Mouse (Mus musculus): ENCODE measurements around the gene Atg16l2. TPM values are rescaled to one million over a fixed set of nuclear protein-coding genes. Genes with fewer than 3 reads are reported as not detected.

Gene Atg16l2
- total RNA-seq, 2 experiments from 2014 or later = 6.6 to 26.8 TPM

DNA sequence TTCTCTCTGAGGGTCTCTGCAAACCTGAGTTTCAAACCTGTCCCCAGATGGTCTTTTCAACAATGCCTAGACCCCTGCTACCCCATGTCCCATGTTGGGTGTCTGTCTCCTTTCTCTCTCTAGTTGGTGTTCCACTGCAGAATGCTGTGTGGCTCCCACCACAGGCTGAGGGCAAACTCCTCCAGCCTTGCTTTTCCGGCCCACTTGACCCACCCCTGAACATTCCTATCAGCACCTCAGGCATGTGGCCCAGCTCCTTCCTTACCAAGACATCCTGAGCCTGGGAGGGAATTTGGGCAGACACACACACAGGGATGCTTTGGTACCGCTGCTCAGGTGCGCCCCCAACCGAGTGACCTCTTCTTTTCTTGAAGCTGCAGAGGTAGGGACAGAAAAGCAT is 8.4 kb downstream of the Atg16l2 start:
- no peak for ATAC-seq (replicated peaks; ENCODE audit: poor library complexity, severe bottlenecking)

DNA sequence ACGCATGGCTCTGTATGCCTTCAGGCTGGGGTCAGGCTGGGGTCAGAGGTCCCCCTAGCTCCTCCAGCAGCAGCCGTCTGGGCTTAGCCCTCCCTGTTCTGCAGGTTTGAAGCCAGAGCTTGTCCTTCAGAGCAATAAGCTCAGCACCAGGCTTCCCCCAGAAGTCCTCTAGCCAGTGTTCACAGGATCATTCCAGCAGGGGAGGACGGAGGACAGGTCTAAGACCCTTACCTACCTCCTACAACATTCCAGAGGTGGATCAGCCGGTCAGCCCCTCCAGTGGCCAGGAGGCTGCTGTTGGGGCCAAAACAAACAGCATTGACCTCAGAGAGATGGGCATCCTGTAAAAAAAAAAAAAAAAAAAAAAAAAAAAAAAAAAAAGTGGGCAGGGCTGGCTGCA is 8.9 kb downstream of the Atg16l2 start:
- no peak for ATAC-seq (replicated peaks; ENCODE audit: poor library complexity, severe bottlenecking)

DNA sequence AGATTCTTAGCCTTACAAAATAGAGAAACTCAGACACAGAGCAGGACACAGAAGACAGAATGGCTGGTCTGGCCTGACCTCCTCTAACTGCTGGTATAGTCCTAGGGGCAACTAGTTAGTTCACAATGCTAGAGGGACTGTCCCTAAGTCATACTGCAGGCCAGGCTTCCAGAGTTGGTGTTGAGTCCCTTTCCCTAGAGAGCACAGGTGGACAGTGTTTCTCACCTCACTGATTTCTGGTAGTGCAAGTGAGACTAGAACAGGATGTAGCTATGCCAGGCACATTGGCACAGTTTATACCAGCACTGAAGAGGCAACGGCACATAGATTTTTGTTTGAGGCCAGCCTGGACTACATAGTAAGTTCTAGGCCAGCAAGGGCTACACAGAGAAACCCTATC is 9.4 kb downstream of the Atg16l2 start:
- ATAC-seq (replicated peaks; ENCODE audit: poor library complexity, severe bottlenecking) = no peak

DNA sequence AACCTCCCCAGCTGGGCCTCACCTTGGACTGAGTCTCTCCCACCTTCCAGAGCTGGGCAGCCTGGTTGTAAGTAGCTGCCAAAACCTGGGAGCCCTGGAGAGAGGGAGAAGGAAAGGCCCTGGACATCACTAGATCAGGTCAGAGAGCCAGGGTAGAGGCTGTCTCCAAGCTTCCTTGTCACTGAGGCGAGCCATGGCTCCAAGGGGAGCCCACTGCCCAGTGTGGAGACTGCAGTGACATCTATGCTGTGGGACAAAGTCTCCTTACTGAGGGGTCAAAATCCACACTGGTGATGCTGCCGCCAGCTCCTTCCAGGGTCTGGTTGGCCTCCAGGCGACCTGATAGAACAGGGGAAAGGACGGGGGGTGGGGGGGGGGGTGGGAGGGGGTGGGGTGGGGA is 10.0 kb downstream of the Atg16l2 start:
- ATAC-seq (replicated peaks; ENCODE audit: poor library complexity, severe bottlenecking) = no peak

DNA sequence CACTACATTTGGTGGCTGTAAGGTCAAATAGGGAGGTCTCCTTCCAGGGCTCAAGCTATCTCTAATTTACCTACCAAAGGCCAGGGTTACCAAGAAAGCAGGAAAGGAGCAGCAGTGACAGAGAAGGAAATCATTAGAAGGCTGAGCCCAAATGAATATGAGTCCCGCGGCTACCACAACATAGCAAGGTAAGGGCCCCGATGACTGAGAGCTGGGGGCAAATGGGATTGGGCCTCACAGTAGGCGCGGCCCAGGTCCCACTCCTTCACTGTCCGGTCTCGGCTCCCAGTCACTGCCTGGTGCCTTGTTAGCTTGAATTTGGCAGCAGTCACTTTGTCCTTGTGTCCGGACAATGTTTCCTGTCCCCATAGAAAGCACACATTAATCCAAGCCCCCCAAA is 10.4 kb downstream of the Atg16l2 start:
- no peak for ATAC-seq (replicated peaks; ENCODE audit: poor library complexity, severe bottlenecking)

DNA sequence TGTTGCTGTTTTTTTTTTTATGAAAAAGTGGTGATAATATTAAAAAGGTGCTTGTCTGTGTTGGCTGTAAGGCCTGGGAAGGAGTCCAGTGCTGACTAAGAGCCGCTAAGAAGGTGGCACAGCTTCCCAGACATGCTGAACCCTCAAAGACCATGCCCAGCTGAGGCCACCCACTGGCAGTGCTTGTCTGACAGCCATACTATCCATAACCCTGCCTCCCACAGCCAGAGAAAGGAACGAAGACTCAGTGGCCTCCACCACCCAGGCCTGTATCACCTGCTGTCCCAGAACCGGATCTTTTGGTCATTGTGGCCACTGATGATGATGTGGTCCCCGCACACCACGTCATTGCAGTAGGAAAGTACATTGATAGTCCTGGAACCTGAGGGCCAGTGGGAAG is 10.8 kb downstream of the Atg16l2 start:
- ATAC-seq (replicated peaks; ENCODE audit: poor library complexity, severe bottlenecking) = no peak

DNA sequence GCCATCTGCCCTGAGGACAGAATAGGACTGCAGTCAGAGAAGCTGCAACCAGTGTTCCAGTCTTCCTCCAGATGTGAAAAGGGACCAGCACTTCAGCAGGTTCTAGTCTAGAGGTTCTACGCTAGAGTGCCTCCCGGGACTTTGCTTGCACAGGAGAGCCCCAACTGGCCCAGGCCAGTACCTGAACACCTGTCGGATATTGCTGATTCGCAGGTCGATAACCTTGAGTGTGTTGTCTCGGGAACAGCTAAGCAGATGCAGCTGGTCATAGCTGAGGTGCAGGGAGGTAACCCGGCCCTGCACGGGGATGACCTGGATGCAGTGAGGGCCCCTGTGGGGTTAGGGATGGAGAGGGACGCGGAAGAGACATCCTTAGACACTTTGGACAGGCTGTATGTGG is 11.7 kb downstream of the Atg16l2 start:
- ATAC-seq (replicated peaks; ENCODE audit: poor library complexity, severe bottlenecking) = no peak

DNA sequence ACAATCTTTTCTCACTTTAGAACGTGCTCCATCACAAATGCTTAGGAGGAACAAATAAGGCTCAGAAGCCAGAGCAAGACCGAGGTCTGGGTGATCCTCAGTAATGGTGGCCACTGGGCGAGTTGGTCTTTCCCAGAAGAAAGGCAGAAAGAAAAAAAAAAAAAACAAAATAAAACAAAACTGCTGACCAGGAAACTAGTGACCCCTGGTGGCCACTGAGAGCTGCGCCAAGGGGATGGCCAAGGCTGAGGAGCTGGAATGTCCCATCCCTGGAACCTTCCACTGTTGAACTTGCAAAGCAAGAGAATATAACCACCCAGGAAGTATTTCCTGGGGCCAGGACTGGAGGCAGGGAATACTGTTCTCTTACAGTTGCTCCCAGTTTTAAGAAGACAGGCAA is 13.6 kb downstream of the Atg16l2 start:
- peak; percentile 53 for ATAC-seq (replicated peaks; ENCODE audit: poor library complexity, severe bottlenecking)

DNA sequence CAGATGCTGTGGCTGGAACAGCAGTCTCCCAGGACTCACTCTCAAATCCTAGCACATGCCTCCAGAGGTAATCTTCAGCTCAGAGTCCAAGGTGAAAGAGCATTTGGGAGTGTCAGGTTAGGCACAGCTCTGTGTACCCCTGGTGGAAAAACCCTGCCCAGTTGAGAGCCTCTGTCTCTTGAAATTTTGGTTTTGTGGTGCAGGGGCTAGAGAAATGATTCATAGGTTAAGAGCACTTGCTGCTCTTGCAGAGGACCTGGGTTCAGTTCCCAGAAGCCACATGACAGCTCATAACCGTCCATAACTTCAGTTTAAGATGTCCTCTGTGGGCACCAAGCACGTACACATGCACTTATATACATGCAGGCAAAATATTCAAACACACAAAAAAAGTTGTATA is 14.2 kb downstream of the Atg16l2 start:
- ATAC-seq (replicated peaks; ENCODE audit: poor library complexity, severe bottlenecking) = no peak

DNA sequence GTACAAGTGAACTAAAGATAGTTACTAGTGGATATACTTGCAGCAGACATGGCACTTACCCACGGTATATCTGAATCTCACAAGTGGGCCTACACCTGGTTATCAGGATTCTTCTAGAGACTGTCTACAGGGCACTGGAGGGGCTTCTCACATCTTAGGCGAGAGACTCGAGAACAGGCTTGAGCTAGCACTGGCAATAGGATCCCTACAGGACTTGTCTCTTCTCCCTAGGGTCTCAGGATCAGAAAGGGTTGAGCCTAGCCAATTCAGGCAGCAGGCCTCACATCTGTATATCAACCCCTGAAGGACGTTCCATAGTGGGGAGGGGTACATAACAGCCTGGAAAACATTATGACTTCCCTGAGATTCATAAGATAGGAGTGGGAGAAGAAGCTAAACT is 15.2 kb downstream of the Atg16l2 start:
- ATAC-seq (replicated peaks; ENCODE audit: poor library complexity, severe bottlenecking) = no peak

DNA sequence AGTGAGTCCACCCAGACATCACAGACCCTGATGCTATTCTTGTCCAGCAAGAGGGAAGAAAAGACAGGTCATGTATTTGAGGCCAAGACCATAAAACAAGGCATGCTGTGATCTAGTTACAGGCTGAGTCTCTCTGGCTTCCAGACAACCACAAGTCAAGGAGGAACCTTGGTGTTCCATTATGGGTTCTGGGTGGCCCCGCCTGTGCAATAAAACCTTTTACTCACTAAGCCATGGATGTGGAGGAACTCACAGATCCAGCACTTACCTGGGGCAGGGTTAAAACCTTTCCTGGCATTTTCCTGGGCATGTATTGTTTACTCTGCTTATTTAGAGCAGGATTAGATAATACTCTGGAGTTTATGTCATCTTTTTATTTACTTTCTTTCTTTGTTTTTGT is 17.5 kb downstream of the Atg16l2 start:
- ATAC-seq (replicated peaks; ENCODE audit: poor library complexity, severe bottlenecking) = no peak

DNA sequence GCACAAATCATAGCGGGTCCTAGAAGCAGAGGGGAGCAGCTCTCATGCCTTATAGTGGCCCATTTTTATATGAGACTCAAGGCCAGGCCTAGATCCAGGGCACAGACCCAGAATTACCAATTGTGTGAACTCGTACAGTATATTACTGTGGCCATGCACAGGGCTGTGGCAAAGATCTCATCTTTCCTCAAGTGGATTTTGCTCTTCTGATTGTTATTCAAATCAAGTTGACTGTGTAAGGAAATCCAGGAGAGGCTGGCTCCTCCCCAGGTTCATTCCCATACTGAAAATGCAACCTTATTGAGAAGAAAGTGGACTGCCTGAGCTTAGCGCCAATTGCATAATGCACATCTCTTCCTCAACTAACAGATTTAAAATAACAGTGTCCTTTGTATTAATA is 19.3 kb downstream of the Atg16l2 start:
- no peak for ATAC-seq (replicated peaks; ENCODE audit: poor library complexity, severe bottlenecking)

DNA sequence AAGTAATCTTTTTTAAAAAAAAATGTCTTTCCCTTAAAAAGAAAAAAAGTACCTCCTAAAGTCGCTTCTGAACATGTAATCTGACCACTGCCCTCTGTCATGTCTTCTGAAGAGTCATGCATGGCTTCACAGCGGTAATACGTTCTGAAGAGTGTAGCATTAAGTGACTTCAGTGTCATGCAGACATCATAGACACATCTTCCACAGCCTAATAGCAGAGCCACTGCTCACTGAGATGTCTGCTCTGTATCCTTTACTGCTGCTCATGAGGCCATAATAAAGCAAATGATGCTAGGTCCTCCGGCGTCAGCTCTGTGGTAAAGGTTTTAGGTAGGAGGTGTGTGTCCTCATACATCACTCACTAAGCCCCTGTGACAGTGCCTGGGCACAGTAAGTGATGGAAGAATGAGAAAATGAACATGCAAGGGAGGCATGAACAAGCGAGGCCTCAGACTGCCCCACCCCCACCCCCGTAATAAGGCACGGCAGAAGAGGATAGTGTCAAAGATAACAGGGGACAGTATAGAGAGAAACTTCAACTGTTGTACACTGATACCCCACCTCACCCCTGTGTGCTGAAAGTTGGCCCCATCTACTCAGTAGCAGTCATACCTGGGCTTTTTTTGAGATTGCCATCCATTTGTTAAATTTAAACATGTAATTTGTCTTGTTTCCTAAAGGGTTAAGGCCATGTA is 29.4 kb downstream of the Atg16l2 start:
- no peak for ATAC-seq (replicated peaks; ENCODE audit: poor library complexity, severe bottlenecking)

DNA sequence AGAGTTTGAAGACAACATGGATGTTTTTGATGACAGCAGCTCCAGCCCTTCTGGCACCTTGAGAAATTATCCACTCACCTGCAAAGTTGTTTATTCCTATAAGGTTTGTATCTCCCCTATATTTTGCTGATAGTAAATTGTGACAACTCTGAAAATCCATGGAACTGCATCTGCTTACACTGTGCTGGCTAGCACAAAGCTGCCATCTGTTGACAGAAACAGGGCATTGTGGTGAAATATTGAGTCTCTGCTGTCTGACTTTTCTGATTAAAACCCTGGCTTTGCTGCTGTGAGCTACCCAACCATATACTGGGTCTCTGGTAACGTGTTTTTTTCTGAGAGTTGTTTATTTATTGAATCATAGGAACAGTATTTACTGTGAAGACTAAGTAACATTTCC is 30.4 kb downstream of the Atg16l2 start:
- ATAC-seq (replicated peaks; ENCODE audit: poor library complexity, severe bottlenecking) = no peak

DNA sequence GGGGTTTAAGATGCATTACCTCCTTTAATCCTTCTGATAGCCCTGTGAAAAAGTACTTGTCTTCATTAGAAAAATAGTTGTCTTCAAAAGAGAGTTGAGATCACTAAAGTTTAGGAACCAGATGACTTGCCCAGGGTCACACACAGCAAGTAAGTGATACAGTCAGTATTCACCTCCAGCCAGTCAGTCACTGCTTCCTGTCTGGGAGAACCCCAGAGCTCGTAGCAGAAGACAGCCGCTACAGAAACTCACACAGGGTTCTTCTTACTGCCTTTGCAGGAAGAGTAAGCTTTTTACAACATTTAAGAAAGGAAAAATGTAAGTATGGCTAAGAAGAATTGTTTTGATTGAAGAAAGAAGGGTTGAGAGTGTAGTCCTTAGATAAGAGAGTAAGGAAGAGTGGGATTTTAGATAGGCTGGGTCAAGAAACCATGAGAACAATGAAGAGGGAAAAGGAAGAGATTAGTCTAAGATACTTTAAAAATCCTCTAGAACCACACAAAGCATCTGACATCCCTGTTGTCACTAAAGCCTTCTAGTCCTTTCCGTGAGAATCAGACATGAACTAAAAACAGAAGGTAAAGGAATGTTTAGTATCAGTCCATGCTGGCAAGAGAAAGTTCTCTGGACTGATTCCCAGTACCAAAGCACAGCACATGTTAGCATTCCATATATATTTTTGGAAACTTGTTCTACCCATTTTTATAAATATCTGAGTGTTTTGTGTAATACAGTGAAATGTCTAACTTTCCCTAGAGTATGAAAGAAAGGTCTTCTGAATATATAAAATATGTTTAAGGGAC is 34.4 kb downstream of the Atg16l2 start:
- ATAC-seq (replicated peaks; ENCODE audit: poor library complexity, severe bottlenecking) = no peak

DNA sequence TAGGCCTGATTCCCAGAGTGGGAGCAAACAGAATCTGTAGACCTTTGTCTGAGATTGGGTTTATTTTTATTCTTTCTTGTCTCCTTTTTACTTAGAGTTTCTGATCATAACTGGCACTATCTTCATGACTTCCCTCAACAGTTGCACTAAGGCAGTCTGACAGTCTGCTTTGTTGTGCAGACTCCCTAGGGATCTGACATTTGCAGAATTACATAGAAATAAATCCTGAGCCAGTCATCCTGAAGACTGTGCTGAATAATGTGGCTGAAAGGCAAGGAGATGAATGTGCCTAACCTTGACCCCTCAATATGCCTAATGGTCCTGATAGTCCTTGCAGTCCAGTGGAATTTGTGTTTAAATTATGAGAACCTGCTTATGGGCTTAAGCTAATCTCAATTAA is 38.5 kb downstream of the Atg16l2 start:
- no peak for ATAC-seq (replicated peaks; ENCODE audit: poor library complexity, severe bottlenecking)

DNA sequence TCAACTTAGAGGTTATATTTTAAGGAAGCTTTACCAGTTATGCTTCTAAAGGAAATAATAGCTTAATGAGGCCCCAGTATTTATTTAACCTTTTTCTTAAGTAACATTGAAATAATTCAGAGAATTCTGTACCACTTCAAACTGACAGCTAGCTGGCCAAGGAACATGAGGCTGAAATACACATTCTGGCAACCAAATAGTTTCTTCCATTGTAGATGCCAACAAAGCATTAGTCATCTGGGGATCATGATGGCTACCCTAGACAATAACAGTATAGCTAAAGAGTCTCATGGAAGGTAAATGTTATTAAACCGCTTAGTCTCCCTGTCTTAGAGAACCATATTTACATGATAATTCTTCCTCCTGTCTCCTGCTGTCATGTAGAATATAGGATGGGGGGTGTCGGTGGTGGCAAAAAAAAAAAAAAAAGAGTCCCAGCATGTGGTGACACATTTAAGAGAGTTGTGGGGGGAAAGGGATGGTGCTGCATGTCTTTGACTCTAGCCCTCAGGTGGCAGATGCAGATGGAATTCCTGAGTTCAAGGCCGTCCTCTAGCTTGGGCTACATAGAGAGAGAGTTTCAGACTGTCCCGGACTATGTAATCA is 40.0 kb downstream of the Atg16l2 start:
- no peak for ATAC-seq (replicated peaks; ENCODE audit: poor library complexity, severe bottlenecking)

DNA sequence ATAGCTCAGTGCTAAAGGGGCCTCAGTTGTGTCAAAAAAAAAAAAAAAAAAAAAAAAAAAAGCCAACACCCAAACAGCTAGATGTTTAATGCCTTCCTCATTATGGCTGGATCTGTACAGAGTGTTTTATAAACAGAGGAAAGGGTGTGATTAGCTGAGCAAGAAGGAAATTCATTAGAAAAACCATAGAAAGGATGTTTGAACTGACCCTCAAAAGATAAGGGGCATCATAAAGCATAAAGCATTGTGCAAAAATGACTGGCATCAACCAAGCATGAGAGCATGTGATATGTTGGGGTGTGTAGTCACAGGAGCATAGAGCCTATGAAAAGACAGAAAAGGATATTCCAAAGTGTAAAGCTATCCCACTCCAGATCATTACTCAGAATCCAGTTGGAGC is 43.6 kb downstream of the Atg16l2 start:
- no peak for ATAC-seq (replicated peaks; ENCODE audit: poor library complexity, severe bottlenecking)

DNA sequence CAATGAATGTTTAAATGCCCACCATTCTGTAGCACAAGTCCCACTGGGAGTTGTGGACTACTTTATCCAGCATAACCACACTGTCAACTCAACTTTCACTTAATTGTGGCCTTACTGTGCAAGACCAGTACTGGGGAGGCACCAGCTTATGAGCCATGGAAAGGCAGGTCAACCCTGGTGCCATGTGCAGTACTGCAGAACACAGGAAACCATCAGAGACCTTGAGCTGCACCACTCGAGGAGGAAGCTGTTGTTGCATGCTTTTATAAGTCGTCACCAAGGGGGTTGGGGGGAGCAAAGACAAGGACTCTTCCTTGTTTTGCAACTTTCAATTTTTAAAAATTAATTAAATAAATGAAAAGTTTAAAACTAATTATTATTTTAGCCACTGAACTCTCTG is 49.0 kb downstream of the Atg16l2 start:
- ATAC-seq (replicated peaks; ENCODE audit: poor library complexity, severe bottlenecking) = no peak

DNA sequence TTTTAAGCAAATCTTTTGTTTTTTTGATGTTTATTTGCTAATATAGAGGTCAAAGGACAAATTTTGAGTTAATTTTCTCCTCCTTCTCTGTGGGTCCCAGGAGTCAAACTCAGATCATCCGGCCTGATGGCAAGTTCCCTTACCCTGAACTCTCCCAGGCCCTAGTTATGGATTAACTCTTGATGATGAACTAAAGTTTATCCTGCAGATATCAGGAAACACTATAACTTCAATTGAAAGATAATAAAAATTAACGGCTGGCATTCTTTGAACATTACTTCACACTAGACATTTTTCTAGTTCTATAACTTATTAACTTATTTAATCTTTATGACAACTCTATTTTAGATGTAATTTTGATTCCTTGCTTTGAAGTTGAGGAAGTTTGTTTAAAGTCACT is 52.9 kb downstream of the Atg16l2 start:
- ATAC-seq (replicated peaks; ENCODE audit: poor library complexity, severe bottlenecking) = no peak

DNA sequence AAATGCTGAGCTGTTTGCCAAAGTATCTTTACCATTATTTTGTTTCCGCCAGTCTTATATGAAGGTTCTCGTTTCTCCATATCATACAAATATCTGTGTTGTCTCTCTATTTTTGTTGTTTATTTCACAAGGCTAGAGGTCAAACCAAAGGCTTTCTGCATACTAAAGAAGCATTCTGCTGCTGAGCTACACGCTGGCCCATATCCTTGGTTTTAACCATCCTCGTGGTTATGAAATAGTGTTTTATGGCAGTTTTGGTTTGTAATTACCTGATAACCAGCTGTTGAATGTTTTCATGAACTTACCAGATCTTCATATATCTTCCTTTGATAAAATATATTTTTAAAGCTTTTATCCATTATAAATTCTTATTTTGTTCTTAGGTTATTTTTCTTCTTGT is 53.3 kb downstream of the Atg16l2 start:
- no peak for ATAC-seq (replicated peaks; ENCODE audit: poor library complexity, severe bottlenecking)

All from granulocyte monocyte progenitor cell, adult 5-6 weeks (primary cell).